Mouse (Mus musculus) thymus, adult 2 months (tissue): ENCODE results near the gene Setd6. TPM values are rescaled to one million over a fixed set of nuclear protein-coding genes. Genes with fewer than 3 reads are reported as not detected.

Experiments used
- DNase-seq: peaks from one replicate; pipeline ENCODE4 v3.0.0; 2021
- H3K27ac ChIP-seq: fragments of 200-500 bp; 2 replicates; pipeline ENCODE4 v1.5.1; 2012; ENCODE audit warnings: low read length, control low read depth; ENCODE audit not compliant: control insufficient read depth, insufficient read depth
- H3K27me3 ChIP-seq: fragments of 200-500 bp; 2 replicates; pipeline ENCODE4 v1.6.1; 2012; ENCODE audit warnings: mild to moderate bottlenecking, low read length, moderate library complexity, mixed read lengths; ENCODE audit not compliant: control insufficient read depth, insufficient read depth
- H3K36me3 ChIP-seq: fragments of 200-500 bp; 2 replicates; pipeline ENCODE4 v1.6.1; 2012; ENCODE audit warnings: mild to moderate bottlenecking, low read length, moderate library complexity; ENCODE audit not compliant: control insufficient read depth, insufficient read depth
- H3K4me1 ChIP-seq: fragments of 200-500 bp; replicated peaks from 2 replicates; pipeline ENCODE4 v1.6.1; 2012; ENCODE audit warnings: low read length; ENCODE audit not compliant: control insufficient read depth, insufficient read depth
- H3K4me3 ChIP-seq: fragments of 200-500 bp; 2 replicates; pipeline ENCODE4 v1.5.1; 2012; ENCODE audit warnings: mild to moderate bottlenecking, low read length, control low read depth, moderate library complexity; ENCODE audit not compliant: control insufficient read depth, insufficient read depth
- CTCF ChIP-seq: fragments of 200-500 bp; IDR thresholded peaks from 2 replicates; pipeline ENCODE4 v1.5.1; 2012; ENCODE audit warnings: mild to moderate bottlenecking, control low read depth, low read length, moderate library complexity, borderline replicate concordance; ENCODE audit not compliant: control insufficient read depth, poor library complexity, insufficient read depth; ENCODE audit errors: extremely low read depth
- POLR2A ChIP-seq: fragments of 200-500 bp; IDR thresholded peaks from 2 replicates; pipeline ENCODE4 v1.6.1; 2012; ENCODE audit warnings: mild to moderate bottlenecking, low read length, control low read depth, moderate library complexity; ENCODE audit not compliant: control insufficient read depth, poor library complexity, insufficient read depth; ENCODE audit errors: extremely low read depth
- WGBS: fragments of 180-500 bp; shearing (Covaris S2); methylation state at CpG from one replicate; pipeline ENCODE4 v1.1.7; 2018; 5-methylcytosine and 5-hydroxymethylcytosine counted together
- polyA plus RNA-seq: library from polyadenylated mRNA; depleted of rRNA; stranded (reverse); fragments of >200 nt; gene quantifications from 2 replicates; pipeline ENCODE4 v1.2.3, GENCODE M21; 2012; rRNA removed

Gene Setd6
- polyA plus RNA-seq, 1 experiment = 12.5 TPM

DNA sequence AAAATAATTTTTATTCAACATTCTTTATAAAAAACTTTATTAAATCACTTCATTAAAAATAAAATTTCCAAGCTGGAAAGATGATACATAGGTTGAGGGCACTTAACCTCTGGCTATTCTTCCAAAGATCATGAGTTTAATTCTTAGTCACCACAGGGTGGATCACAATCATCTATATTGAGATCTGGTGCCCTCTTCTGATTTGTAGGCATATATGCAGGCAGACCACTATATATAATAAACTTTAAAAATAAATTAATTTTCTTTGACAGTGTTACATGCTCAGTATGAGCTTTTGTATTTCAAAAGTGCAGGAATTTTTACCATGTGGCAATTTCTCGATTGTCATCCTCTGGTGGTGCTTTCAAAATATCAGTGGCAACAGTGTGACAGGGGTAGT, 48.5 kb downstream of the Setd6 start:
- Histone ChIP-seq H3K27ac (no peak overlapping the region), H3K36me3 (peaks cover 97% of the 10 kb centered on the region), H3K4me3 (no peak overlapping the region), H3K4me1 (no peaks in the 10 kb centered on the region), H3K27me3 (no peaks in the 10 kb centered on the region)
- WGBS = 88% methylated on average over 1 of the region's 1 CpGs
- no peak for DNase-seq
- no peak for TF ChIP-seq CTCF
- TF ChIP-seq POLR2A = no peak

Other genes starting within 250 kb of the Setd6 start
- gene Csnk2a2, start 225.8 kb upstream of the Setd6 start, polyA plus RNA-seq = 35.2 and 36.0 TPM in 2 replicates
- gene Ccdc113, start 181.8 kb upstream of the Setd6 start, polyA plus RNA-seq = 0.22 TPM in 1 of 2 replicates, not detected in the other
- gene Prss54, start 139.5 kb upstream of the Setd6 start, polyA plus RNA-seq = 0.07 TPM in 1 of 2 replicates, not detected in the other
- gene Gins3, start 82.4 kb upstream of the Setd6 start, polyA plus RNA-seq = 7.2 and 9.3 TPM in 2 replicates
- gene Ndrg4, start 38.9 kb upstream of the Setd6 start, polyA plus RNA-seq = 7.4 and 28.3 TPM in 2 replicates
- gene Cnot1, start 91.6 kb downstream of the Setd6 start, polyA plus RNA-seq = 229 and 247 TPM in 2 replicates
- 30.9 and 43.4 TPM in 2 replicates for gene Sap18b, start 109.5 kb downstream of the Setd6 start, polyA plus RNA-seq
- 21.9 and 26.8 TPM in 2 replicates for gene Slc38a7, start 137.7 kb downstream of the Setd6 start, polyA plus RNA-seq
- 87.6 and 97.7 TPM in 2 replicates for gene Got2, start 172.7 kb downstream of the Setd6 start, polyA plus RNA-seq